Mouse (Mus musculus): ENCODE measurements around the gene Strn.
A peak's percentile ranks its signal among the peaks of the same experiment; 100 is the strongest.

Strn gene

GRCm38 (mm10) chr17:78618164-78618693 lies 118.8 kb downstream of the Strn start:
- no peak for DNase-seq (ENCODE audit: low read depth, low spot score)

DNA sequence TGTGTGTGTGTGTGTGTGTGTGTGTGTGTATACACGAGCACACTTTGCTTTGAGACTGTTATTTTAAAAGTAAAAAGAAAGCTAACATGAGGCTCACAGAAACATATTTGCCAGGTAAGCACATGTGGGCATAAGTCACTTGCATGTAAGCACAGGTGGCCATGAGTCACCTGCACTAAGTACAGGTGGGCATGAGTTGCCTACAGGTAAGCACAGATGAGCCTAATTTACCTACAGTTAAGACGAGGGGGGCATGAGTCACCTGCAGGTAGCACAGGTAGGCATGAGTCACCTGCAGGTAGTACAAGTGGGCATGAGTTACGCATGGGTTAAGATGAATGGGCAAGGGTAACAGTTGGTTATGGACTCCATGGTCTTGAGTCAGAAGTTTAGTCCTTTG lies 121.9 kb downstream of the Strn start:
- DNase-seq (ENCODE audit: low read depth, low spot score), result no peak

GRCm38 (mm10) chr17:78614481-78614880 lies 122.5 kb downstream of the Strn start:
- DNase-seq (ENCODE audit: low read depth, low spot score), result no peak

- peak; percentile 22 for DNase-seq (ENCODE audit: low read depth, low spot score)
These were observed 125.9 kb downstream of the Strn start for GRCm38 (mm10) chr17:78611117-78611516.

DNA sequence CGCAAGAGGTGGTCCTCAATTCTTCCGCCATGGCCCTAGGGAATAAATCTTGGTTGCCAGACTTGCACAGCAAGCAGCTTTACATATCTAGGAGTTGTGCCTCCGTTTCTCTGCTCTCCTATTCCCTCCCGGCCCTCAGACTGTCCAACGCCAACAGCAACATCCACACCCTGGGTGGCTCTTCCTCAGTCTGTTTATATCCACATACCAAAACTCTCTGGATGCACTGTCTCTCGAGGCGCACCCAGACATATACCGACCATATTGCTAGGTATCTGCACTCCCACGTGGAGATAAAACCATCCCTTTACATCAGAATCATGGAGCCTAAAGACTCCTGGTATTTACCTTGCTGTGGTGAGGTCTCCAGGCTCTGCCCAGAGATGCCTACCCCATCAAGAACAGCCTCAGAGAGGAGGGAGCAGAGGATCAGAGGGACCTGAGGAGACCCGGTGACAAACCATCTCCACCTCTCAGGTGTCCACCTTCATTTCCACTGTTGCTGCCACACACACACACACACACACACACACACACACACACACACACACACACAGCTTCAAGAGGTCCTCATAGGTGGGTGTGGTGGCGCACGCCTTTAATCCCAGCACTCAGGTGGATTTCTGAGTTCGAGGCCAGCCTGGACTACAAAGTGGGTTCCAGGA lies 127.7 kb downstream of the Strn start:
- no peak for DNase-seq (ENCODE audit: low read depth, low spot score)

GRCm38 (mm10) chr17:78608716-78609115 lies 128.3 kb downstream of the Strn start:
- DNase-seq (ENCODE audit: low read depth, low spot score), result no peak

GRCm38 (mm10) chr17:78608135-78608670 lies 128.8 kb downstream of the Strn start:
- DNase-seq (ENCODE audit: low read depth, low spot score), result no peak

GRCm38 (mm10) chr17:78604431-78604830 lies 132.6 kb downstream of the Strn start:
- peak; percentile 58 for DNase-seq (ENCODE audit: low read depth, low spot score)

DNA sequence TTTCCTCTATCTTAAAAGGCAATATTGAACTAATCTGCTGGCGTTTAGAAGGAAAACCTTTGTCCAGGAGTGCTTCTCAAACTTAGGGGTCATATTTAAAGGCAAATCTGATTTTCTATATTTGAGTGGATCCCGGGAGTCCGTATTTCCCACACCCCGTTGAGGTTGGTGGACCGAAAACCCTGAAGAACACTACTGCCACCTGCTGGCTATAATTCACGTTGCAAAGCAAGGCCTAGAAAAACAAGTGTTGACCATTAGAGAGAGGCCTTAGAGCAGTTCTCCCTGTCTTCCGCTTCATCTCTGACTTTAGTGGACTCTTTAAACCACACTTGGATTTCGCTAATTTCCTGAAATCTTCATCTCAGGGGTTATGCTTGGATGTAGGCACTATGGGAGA lies 133.1 kb downstream of the Strn start:
- peak; percentile 73 for DNase-seq (ENCODE audit: low read depth, low spot score)

- no peak for DNase-seq (ENCODE audit: low read depth, low spot score)
These were observed 134.7 kb downstream of the Strn start for GRCm38 (mm10) chr17:78602316-78602715.

- DNase-seq (ENCODE audit: low read depth, low spot score), result no peak
These were observed 135.4 kb downstream of the Strn start for GRCm38 (mm10) chr17:78601601-78602000.

GRCm38 (mm10) chr17:78601042-78601441 lies 136.0 kb downstream of the Strn start:
- DNase-seq (ENCODE audit: low read depth, low spot score), result no peak
